Mouse (Mus musculus): ENCODE data around the gene Fgfr1op.

GRCm38 (mm10) chr17:8244124-8244523 lies 78.8 kb downstream of the Fgfr1op start:
- TF ChIP-seq POLR2A (IDR thresholded peaks at IDR 0.05; ENCODE audit: insufficient read length, low read depth) = no peak
- TF ChIP-seq E2F4 (IDR thresholded peaks at IDR 0.05; ENCODE audit: insufficient read depth) = no peak
